In the genomic region with DNA sequence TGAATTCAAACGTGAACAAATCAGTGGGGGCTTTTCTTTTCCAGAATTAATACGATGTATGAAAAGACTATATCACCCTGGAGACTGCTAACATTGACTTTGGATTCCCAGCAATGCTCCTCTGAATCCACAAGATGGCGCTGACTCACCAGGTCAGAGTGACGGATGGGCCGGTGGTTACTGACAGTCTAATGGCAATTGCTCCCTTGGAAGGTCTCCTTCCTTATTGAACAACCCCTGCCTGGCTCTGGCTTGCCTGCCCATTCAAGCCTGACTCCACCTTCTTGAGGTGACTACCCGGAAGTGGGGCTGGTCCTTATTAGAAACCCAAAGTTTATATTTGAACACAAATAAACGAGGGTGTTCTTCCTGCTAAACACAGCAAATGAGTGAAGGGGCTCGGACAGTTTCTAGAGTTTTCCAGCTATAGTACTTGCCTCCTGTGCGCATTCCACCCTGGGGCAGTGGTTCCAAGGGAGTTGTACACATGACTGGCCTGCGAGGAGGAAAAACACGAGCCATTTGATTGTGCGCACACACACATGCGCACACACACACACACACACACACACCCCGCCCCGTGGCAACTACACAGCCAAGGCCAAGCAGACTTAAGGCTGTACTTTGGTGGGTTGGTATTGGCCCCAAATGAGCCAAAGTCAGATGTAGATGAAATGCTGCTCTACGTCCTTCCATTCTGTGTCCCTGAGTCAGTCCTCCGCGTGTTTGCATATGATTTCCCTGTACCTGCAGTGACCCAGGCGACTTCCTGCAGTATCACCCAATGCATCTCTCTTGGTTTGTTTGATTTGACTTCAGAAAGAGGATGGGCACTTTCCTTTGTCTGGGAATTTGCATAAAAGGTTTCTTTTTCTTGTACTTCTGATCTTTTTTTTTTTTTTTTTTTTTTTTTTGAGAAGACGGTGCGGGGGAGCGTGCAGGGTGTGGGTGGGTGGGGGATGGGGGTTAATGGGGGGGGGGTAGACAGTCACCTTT, we compare ENCODE assay signal across 9 mouse cellular contexts. TPM values are rescaled to one million over a fixed set of nuclear protein-coding genes. Genes with fewer than 3 reads are reported as not detected.
DNase-seq lines count a peak whose midpoint lies in the region; ATAC-seq and TF ChIP-seq lines count a peak whose summit lies in the region.
"Had no signal": no experiment of that assay in that cellular context is flagged by ENCODE, and none has a peak within 500 bp of the region (broad histone marks: within the 10 kb centered on the region; RNA-seq: fewer than 3 reads in every experiment).

No protein-coding gene starts in this region.

- H3K27ac ChIP-seq in heart, postnatal 0 days (ENCODE audit: low read depth): no peak overlapping the region
- H3K27ac ChIP-seq in limb, embryonic 14.5 days (replicated peaks; ENCODE audit: low read depth, low read length): no peak overlapping the region
- no peak overlapping the region for H3K27ac ChIP-seq in thymus, adult 2 months (ENCODE audit: control insufficient read depth, insufficient read depth, low read length)
- H3K27ac ChIP-seq: embryonic facial prominence, embryonic 12.5 days had no signal

- peak; percentile 56 for DNase-seq in heart, postnatal 0 days (ENCODE audit: low spot score)
- no peak for DNase-seq in heart, adult 9 months (ENCODE audit: low spot score in 2 of 2)
- DNase-seq in R1 (ENCODE audit: low read depth, low spot score): peak; percentile 89
- peak; percentile 56 for DNase-seq in embryo, embryonic 9.5 days (ENCODE audit: extremely low spot score)
- peak; percentile 71 for DNase-seq in limb, embryonic 14.5 days (ENCODE audit: low spot score)
- DNase-seq in thymus, adult 2 months: peak; percentile 49

- no peak for TF ChIP-seq POLR2A in limb, embryonic 14.5 days (IDR thresholded peaks at IDR 0.05; ENCODE audit: borderline replicate concordance, extremely low read depth, insufficient read depth, insufficient read length)
- TF ChIP-seq POLR2A in thymus, adult 2 months (IDR thresholded peaks at IDR 0.05; ENCODE audit: control insufficient read depth, extremely low read depth, insufficient read depth, low read length, poor library complexity): no peak

- no peak overlapping the region for H3K4me2 ChIP-seq in heart, postnatal 0 days (ENCODE audit: low read depth, low read length)
- no peak overlapping the region for H3K4me2 ChIP-seq in limb, embryonic 14.5 days (replicated peaks; ENCODE audit: low read depth, low read length, severe bottlenecking)
- H3K4me2 ChIP-seq: embryonic facial prominence, embryonic 12.5 days had no signal

- H3K9ac ChIP-seq in heart, postnatal 0 days (replicated peaks; ENCODE audit: low read depth, low read length): no peak overlapping the region
- H3K9ac ChIP-seq in limb, embryonic 14.5 days (ENCODE audit: low read depth, low read length, severe bottlenecking): no peak overlapping the region
- H3K9ac ChIP-seq: embryonic facial prominence, embryonic 12.5 days had no signal

- peak; percentile 89 for TF ChIP-seq CTCF in heart, postnatal 0 days (IDR thresholded peaks at IDR 0.05; ENCODE audit: low read depth)
- TF ChIP-seq CTCF in thymus, adult 2 months (IDR thresholded peaks at IDR 0.05; ENCODE audit: borderline replicate concordance, control insufficient read depth, extremely low read depth, insufficient read depth, low read length, poor library complexity): peak; percentile 18; the same call in 1 of the 2 replicates

- TF ChIP-seq EP300 in heart, postnatal 0 days (IDR thresholded peaks at IDR 0.05; ENCODE audit: low read depth): no peak

- WGBS in heart, postnatal 0 days: 63% methylated on average over 22 of the region's 22 CpGs
- WGBS in limb, embryonic 14.5 days: 62% methylated on average over 22 of the region's 22 CpGs
- WGBS in thymus, adult 2 months: 63% methylated on average over 22 of the region's 22 CpGs

- no peaks in the 10 kb centered on the region for H3K27me3 ChIP-seq in heart, postnatal 0 days (ENCODE audit: control insufficient read depth, insufficient read depth, low read length)
- H3K27me3 ChIP-seq in limb, embryonic 14.5 days (ENCODE audit: control insufficient read depth, insufficient read depth, low read length): no peaks in the 10 kb centered on the region
- H3K27me3 ChIP-seq in thymus, adult 2 months (ENCODE audit: control insufficient read depth, insufficient read depth, low read length): no peaks in the 10 kb centered on the region
- H3K27me3 ChIP-seq: embryonic facial prominence, embryonic 12.5 days had no signal

- H3K36me3 ChIP-seq in heart, postnatal 0 days (replicated peaks; ENCODE audit: control insufficient read depth, insufficient read depth, low read length): peaks cover 2% of the 10 kb centered on the region; the same call in 1 of the 2 replicates
- H3K36me3 ChIP-seq in limb, embryonic 14.5 days (ENCODE audit: control insufficient read depth, insufficient read depth, low read length): 0 out of 2 replicates have a peak, but pooled peaks cover 4% of the 10 kb centered on the region
- no peaks in the 10 kb centered on the region for H3K36me3 ChIP-seq in thymus, adult 2 months (ENCODE audit: control insufficient read depth, insufficient read depth, low read length)

- peak; percentile 41; the same call in 1 of the 2 replicates for ATAC-seq in heart, postnatal 0 days (ENCODE audit: insufficient read depth, low read depth)
- ATAC-seq in inflammation-experienced regulatory T-cells, adult 6 months: peak; percentile 83
- ATAC-seq in limb, embryonic 14.5 days (ENCODE audit: low FRiP score, low read depth): peak; percentile 45; the same call in 1 of the 2 replicates
- ATAC-seq in monocyte, adult 5-6 weeks (replicated peaks; ENCODE audit: insufficient number of reproducible peaks, low FRiP score, low TSS enrichment, poor library complexity, severe bottlenecking): peak; percentile 92

- no peaks in the 10 kb centered on the region for H3K9me3 ChIP-seq in heart, postnatal 0 days (replicated peaks; ENCODE audit: control insufficient read depth, low read length)
- 0 out of 2 replicates have a peak, but pooled peaks cover 3% of the 10 kb centered on the region for H3K9me3 ChIP-seq in limb, embryonic 14.5 days (ENCODE audit: control insufficient read depth, low read length)

- no peaks in the 10 kb centered on the region for H3K4me1 ChIP-seq in heart, postnatal 0 days (ENCODE audit: control insufficient read depth, insufficient read depth)
- no peaks in the 10 kb centered on the region for H3K4me1 ChIP-seq in limb, embryonic 14.5 days (ENCODE audit: control insufficient read depth, insufficient read depth, low read length)
- no peaks in the 10 kb centered on the region for H3K4me1 ChIP-seq in thymus, adult 2 months (replicated peaks; ENCODE audit: control insufficient read depth, insufficient read depth, low read length)
- H3K4me1 ChIP-seq: embryonic facial prominence, embryonic 12.5 days had no signal

- H3K4me3 ChIP-seq in heart, postnatal 0 days (ENCODE audit: low read depth, low read length): no peak overlapping the region
- no peak overlapping the region for H3K4me3 ChIP-seq in limb, embryonic 14.5 days (replicated peaks; ENCODE audit: low read length)
- no peak overlapping the region for H3K4me3 ChIP-seq in thymus, adult 2 months (ENCODE audit: control insufficient read depth, insufficient read depth, low read length)
- H3K4me3 ChIP-seq: embryonic facial prominence, embryonic 12.5 days had no signal

RNA-seq across cellular contexts. Expression of a gene that starts 15.4 kb away (rescaled TPM):
- 24.4 and 34.8 TPM in 2 replicates for total RNA-seq in heart, postnatal 0 days (2014; rRNA removed; ENCODE audit: low replicate concordance)
- polyA plus RNA-seq in heart, postnatal 0 days (2015; fragmentation: Nextera tagmentation; extraction: Ambion mirVana): 10.5 and 12.2 TPM in 2 replicates
- polyA plus RNA-seq in inflammation-experienced regulatory T-cells, adult 6 months (2017; shearing (Covaris generic)): 10 to 100 TPM; 20.8 to 26.0 (median 23.6) TPM
- 29.9 and 31.0 TPM in 2 replicates for polyA plus RNA-seq in limb, embryonic 14.5 days (2012; rRNA removed)
- 38.5 and 40.0 TPM in 2 replicates for polyA plus RNA-seq in limb, embryonic 14.5 days (2014; fragmentation: Nextera tagmentation; extraction: Ambion mirVana)
- total RNA-seq in monocyte, adult 5-6 weeks (2017): 173 to 191 TPM (median 177 TPM) in 3 replicates
- 45.8 and 55.0 TPM in 2 replicates for polyA plus RNA-seq in thymus, adult 2 months (2012; rRNA removed)

RNA-seq across cellular contexts. Expression of a gene that starts 17.7 kb away (rescaled TPM):
- 19.2 and 36.1 TPM in 2 replicates for total RNA-seq in heart, postnatal 0 days (2014; rRNA removed; ENCODE audit: low replicate concordance)
- polyA plus RNA-seq in heart, postnatal 0 days (2015; fragmentation: Nextera tagmentation; extraction: Ambion mirVana): 4.8 and 7.0 TPM in 2 replicates
- under 1 TPM in 1 of 3 experiments, not detected in 2; 0.25 TPM for polyA plus RNA-seq in inflammation-experienced regulatory T-cells, adult 6 months (2017; shearing (Covaris generic))
- polyA plus RNA-seq in limb, embryonic 14.5 days (2012; rRNA removed): 6.6 and 6.9 TPM in 2 replicates
- 4.0 and 4.2 TPM in 2 replicates for polyA plus RNA-seq in limb, embryonic 14.5 days (2014; fragmentation: Nextera tagmentation; extraction: Ambion mirVana)
- 5.7 to 6.3 TPM (median 5.7 TPM) in 3 replicates for total RNA-seq in monocyte, adult 5-6 weeks (2017)
- 5.1 and 9.4 TPM in 2 replicates for polyA plus RNA-seq in thymus, adult 2 months (2012; rRNA removed)

Comparison
In these comparisons a context has a peak if more than half of its experiments do, and no peak if none do; other contexts are left out.
1. DNase-seq: peak in heart, postnatal 0 days (single experiment), R1 (single experiment), embryo, embryonic 9.5 days (single experiment), limb, embryonic 14.5 days (single experiment) and thymus, adult 2 months (single experiment); none in heart, adult 9 months (0 of 2).
2. ATAC-seq: peak in every context shown above with its lines; median percentile 92 in monocyte, adult 5-6 weeks; 83 in inflammation-experienced regulatory T-cells, adult 6 months; 45 in limb, embryonic 14.5 days; 41 in heart, postnatal 0 days.